Mouse (Mus musculus): ENCODE results near the gene Slc25a23. TPM values are rescaled to one million over a fixed set of nuclear protein-coding genes. Genes with fewer than 3 reads are reported as not detected.
"Not testable (repeated sequence)": the region's sequence is repeated elsewhere in the genome, so short reads cannot be mapped to it uniquely, and the experiment has no call there.

The Slc25a23 gene
- total RNA-seq, 2 experiments from 2014 or later, result 80.0 to 85.9 TPM

- DNase-seq (ENCODE audit: low spot score in 2 of 2), result no peak
These were observed 18.7 kb upstream of the Slc25a23 start, which contains the start of gene Dennd1c for GRCm38 (mm10) chr17:57078336-57078735. Dennd1c (minus strand) TSS chr17:57078514.

- DNase-seq (ENCODE audit: low spot score in 2 of 2), result no peak
These were observed 17.3 kb upstream of the Slc25a23 start for GRCm38 (mm10) chr17:57076916-57077315.

- no peak for DNase-seq (ENCODE audit: low spot score in 2 of 2)
These were observed 11.0 kb upstream of the Slc25a23 start for GRCm38 (mm10) chr17:57070699-57071098.

GRCm38 (mm10) chr17:57070272-57070671, 10.6 kb upstream of the Slc25a23 start:
- DNase-seq (ENCODE audit: low spot score in 2 of 2), result no peak

- no peak for DNase-seq (ENCODE audit: low spot score in 2 of 2)
These were observed 7.2 kb upstream of the Slc25a23 start for GRCm38 (mm10) chr17:57066908-57067307.

GRCm38 (mm10) chr17:57063031-57063430, 3.4 kb upstream of the Slc25a23 start:
- no peak for DNase-seq (ENCODE audit: low spot score in 2 of 2)

- DNase-seq (ENCODE audit: low spot score in 2 of 2), result no peak
These were observed 2.9 kb upstream of the Slc25a23 start for GRCm38 (mm10) chr17:57062548-57062947.

- no peak for DNase-seq (ENCODE audit: low spot score in 2 of 2)
These were observed 2.4 kb upstream of the Slc25a23 start for GRCm38 (mm10) chr17:57062011-57062521.

- no peak for DNase-seq (ENCODE audit: low spot score in 2 of 2)
These were observed 1.4 kb upstream of the Slc25a23 start for GRCm38 (mm10) chr17:57061069-57061468.

- peak; percentile 70 to 87 for DNase-seq (ENCODE audit: low spot score in 2 of 2)
These were observed 653 bp upstream of the Slc25a23 start for GRCm38 (mm10) chr17:57060231-57060801.

- DNase-seq (ENCODE audit: low spot score in 2 of 2), result no peak
These were observed 675 bp downstream of the Slc25a23 start, which contains the start of gene Crb3 for GRCm38 (mm10) chr17:57058891-57059485. Crb3 (plus strand) TSS chr17:57059105.

GRCm38 (mm10) chr17:57056246-57056645, 3.4 kb downstream of the Slc25a23 start:
- no peak for DNase-seq (ENCODE audit: low spot score in 2 of 2)

GRCm38 (mm10) chr17:57051679-57052078, 8.0 kb downstream of the Slc25a23 start:
- not testable (repeated sequence) for DNase-seq (ENCODE audit: low spot score in 2 of 2)

- no peak for DNase-seq (ENCODE audit: low spot score in 2 of 2)
These were observed 10.8 kb downstream of the Slc25a23 start for GRCm38 (mm10) chr17:57048816-57049215.

GRCm38 (mm10) chr17:57047406-57047805, 12.3 kb downstream of the Slc25a23 start:
- DNase-seq (ENCODE audit: low spot score in 2 of 2), result no peak

- DNase-seq (ENCODE audit: low spot score in 2 of 2), result no peak
These were observed 18.1 kb downstream of the Slc25a23 start, which contains the start of gene Slc25a41 for GRCm38 (mm10) chr17:57041554-57041953. Slc25a41 (minus strand) TSS chr17:57041654.

GRCm38 (mm10) chr17:57038978-57039377, 20.7 kb downstream of the Slc25a23 start:
- no peak for DNase-seq (ENCODE audit: low spot score in 2 of 2)

GRCm38 (mm10) chr17:57032854-57033253, 26.8 kb downstream of the Slc25a23 start:
- no peak for DNase-seq (ENCODE audit: low spot score in 2 of 2)

GRCm38 (mm10) chr17:57031661-57032420, 27.8 kb downstream of the Slc25a23 start:
- DNase-seq (ENCODE audit: low spot score in 2 of 2), result peak; percentile 85 to 96

- peak in 1 of 2 experiments; percentile 25 for DNase-seq (ENCODE audit: low spot score in 2 of 2)
These were observed 28.6 kb downstream of the Slc25a23 start, which contains the start of gene Khsrp for GRCm38 (mm10) chr17:57030931-57031660. Khsrp (minus strand) TSS chr17:57031522.

GRCm38 (mm10) chr17:57029691-57030090, 30.0 kb downstream of the Slc25a23 start:
- DNase-seq (ENCODE audit: low spot score in 2 of 2), result no peak

Measured in adrenal gland, postnatal 4 days (tissue).